Mouse (Mus musculus) lung, embryonic 16.5 days (tissue): Measurements from ENCODE around the gene Clk2. TPM values are rescaled to one million over a fixed set of nuclear protein-coding genes. Genes with fewer than 3 reads are reported as not detected.

Experiments
- ATAC-seq: fragments of 200-750 bp; cut with Nextera tagmentation; 2 replicates; pipeline ENCODE4 v1.8.0; 2017; ENCODE audit warnings: low read depth, mild to moderate bottlenecking, moderate library complexity
- H3K27ac ChIP-seq: fragments of 300-500 bp; sonication (generic); 2 replicates; pipeline ENCODE4 v1.5.1; 2014; ENCODE audit warnings: mild to moderate bottlenecking, control low read depth, low read length
- H3K27me3 ChIP-seq: fragments of 300-500 bp; sonication (generic); 2 replicates; pipeline ENCODE4 v1.6.1; 2014; ENCODE audit warnings: low read depth, low read length, mixed read lengths; ENCODE audit not compliant: control insufficient read depth, insufficient read depth
- H3K36me3 ChIP-seq: fragments of 300-500 bp; sonication (generic); 2 replicates; pipeline ENCODE4 v1.6.1; 2014; ENCODE audit warnings: low read length; ENCODE audit not compliant: control insufficient read depth, insufficient read depth
- H3K4me1 ChIP-seq: fragments of 300-500 bp; sonication (generic); replicated peaks from 2 replicates; pipeline ENCODE4 v1.6.1; 2014; ENCODE audit warnings: low read length, mixed read lengths; ENCODE audit not compliant: control insufficient read depth, insufficient read depth
- H3K4me2 ChIP-seq: fragments of 300-500 bp; sonication (generic); 2 replicates; pipeline ENCODE4 v1.6.1; 2014; ENCODE audit warnings: low read depth, low read length, control low read depth
- H3K4me3 ChIP-seq: fragments of 300-500 bp; sonication (generic); 2 replicates; pipeline ENCODE4 v1.5.1; 2014; ENCODE audit warnings: mild to moderate bottlenecking, low read length, control low read depth
- H3K9ac ChIP-seq: fragments of 300-500 bp; sonication (generic); 2 replicates; pipeline ENCODE4 v1.6.1; 2014; ENCODE audit warnings: low read length, control low read depth
- H3K9me3 ChIP-seq: fragments of 300-500 bp; sonication (generic); 2 replicates; pipeline ENCODE4 v1.6.1; 2016; ENCODE audit warnings: low read length; ENCODE audit not compliant: control insufficient read depth
- WGBS: fragments of 180-500 bp; shearing (Covaris S2); extraction: QIAGEN DNeasy Blood & Tissue Kit; methylation state at CpG from one replicate; pipeline ENCODE4 v1.1.7; 2014; 5-methylcytosine and 5-hydroxymethylcytosine counted together
- polyA plus RNA-seq: library from polyadenylated mRNA; unstranded; fragments of >200 nt; fragmentation: Nextera tagmentation; extraction: Ambion mirVana; gene quantifications from 2 replicates; pipeline ENCODE4 v1.2.1, GENCODE M21; 2015

Clk2 gene
- polyA plus RNA-seq, 1 experiment from 2014 or later: 22.7 TPM

DNA sequence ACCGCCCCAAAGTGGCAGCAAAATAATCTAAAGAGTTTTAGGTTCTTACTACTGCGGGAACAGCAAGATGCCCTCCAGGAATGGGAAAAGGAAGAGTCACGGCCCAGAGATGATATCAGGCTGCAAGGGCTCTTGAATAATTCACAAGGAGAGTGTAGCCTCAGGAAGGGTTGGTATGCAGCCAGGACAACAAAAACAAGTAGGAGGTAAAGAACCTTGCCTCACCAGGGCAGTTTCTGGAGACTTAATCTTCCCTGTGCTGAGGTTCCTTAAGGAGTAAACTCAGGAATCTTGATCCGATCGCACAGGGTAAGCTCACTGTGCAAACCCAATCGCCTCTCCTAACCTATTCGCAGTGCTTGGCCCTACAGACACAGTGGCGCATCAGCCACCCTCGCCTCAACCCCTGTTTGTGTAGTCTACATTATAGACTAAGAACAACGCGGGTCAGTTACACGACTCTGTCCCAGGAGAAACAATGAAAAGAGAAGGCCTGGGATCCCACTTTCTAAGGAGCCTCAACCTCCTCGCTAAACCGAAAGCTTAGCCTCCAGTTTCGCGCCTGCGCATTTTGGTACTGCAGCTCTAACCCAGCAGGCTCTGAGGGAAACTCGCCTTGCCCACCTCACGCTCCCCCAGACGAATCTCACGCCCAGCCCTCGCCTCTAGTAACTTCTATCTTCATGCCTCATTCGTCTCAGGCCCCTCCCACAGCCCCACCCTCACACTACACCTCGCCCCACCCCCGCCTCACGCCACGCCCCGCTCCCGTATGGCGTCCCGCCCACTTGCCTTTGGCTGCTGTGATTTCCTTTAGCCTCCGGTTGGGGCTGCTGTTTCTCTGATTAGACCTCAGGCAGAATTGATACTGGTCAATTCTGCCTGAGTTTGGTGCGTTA lies 31.6 kb downstream of the Clk2 start:
- Histone ChIP-seq H3K4me1 (peaks cover 7% of the 10 kb centered on the region), H3K9me3 (no peaks in the 10 kb centered on the region), H3K4me2 (peak overlapping the region; percentile 80), H3K27me3 (no peaks in the 10 kb centered on the region), H3K36me3 (no peaks in the 10 kb centered on the region), H3K9ac (peak overlapping the region; percentile 82), H3K27ac (peak overlapping the region; percentile 91), H3K4me3 (peak overlapping the region; percentile 61)
- 7% methylated on average over 33 of the region's 33 CpGs for WGBS
- ATAC-seq: peak; percentile 99

- no peaks in the 10 kb centered on the region for H3K36me3 ChIP-seq
- WGBS: 63% methylated on average over 3 of the region's 3 CpGs
- no peak overlapping the region for H3K4me3 ChIP-seq
- H3K9ac ChIP-seq: no peak overlapping the region
- H3K9me3 ChIP-seq: no peaks in the 10 kb centered on the region
- H3K4me2 ChIP-seq: no peak overlapping the region
- H3K27me3 ChIP-seq: no peaks in the 10 kb centered on the region
- H3K27ac ChIP-seq: no peak overlapping the region
- H3K4me1 ChIP-seq: peaks cover 12% of the 10 kb centered on the region
- no peak for ATAC-seq
Measured at GRCm38 (mm10) chr3:89199839-89200238, 35.2 kb downstream of the Clk2 start.

- no peaks in the 10 kb centered on the region; the same call in 1 of the 2 replicates for H3K36me3 ChIP-seq
- ATAC-seq: peak; percentile 91
- no peaks in the 10 kb centered on the region for H3K27me3 ChIP-seq
- 21% methylated on average over 13 of the region's 13 CpGs for WGBS
- H3K27ac ChIP-seq: 0 out of 2 replicates have a peak within 1 kb of the TSS, but pooled peaks have one; percentile 3
- no peaks in the 10 kb centered on the region for H3K9me3 ChIP-seq
- H3K4me3 ChIP-seq: peak within 1 kb of the TSS; percentile 60
- peak within 1 kb of the TSS; percentile 73 for H3K9ac ChIP-seq
- peak within 1 kb of the TSS; percentile 82 for H3K4me2 ChIP-seq
- H3K4me1 ChIP-seq: peaks cover 4% of the 10 kb centered on the region
Measured at GRCm38 (mm10) chr3:89202253-89203141, 37.9 kb downstream of the Clk2 start, which contains the start of gene Gba. Gene Gba, plus strand, starts transcription at chr3:89202928.

DNA sequence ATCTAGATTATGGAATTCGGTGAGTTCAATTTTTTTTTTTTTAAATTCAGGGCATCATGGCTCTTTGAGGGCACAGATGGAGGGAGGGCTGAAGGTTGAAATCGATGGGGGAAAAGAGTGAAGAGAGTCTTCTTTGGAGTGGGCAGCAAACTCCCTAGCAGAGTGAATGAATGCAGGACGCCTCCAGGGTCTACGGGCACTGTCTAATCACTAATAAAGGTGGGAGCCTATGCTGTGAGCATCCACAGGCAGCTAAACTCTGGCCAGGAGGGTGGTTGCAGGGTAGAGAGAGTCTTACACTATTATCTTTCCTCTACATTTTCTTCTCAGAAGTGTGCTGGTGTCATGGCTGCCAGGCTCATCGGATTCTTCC lies 38.5 kb downstream of the Clk2 start:
- Histone ChIP-seq H3K4me2 (peak overlapping the region; percentile 82), H3K9me3 (no peaks in the 10 kb centered on the region), H3K4me3 (peak overlapping the region; percentile 60), H3K27ac (no peak overlapping the region), H3K36me3 (peaks cover 5% of the 10 kb centered on the region), H3K4me1 (peaks cover 4% of the 10 kb centered on the region), H3K9ac (peak overlapping the region; percentile 73), H3K27me3 (no peaks in the 10 kb centered on the region)
- 0 out of 2 replicates have a peak, but pooled peaks have one; percentile 21 for ATAC-seq
- WGBS: 31% methylated on average over 5 of the region's 5 CpGs

- Histone ChIP-seq H3K4me2 (no peak overlapping the region), H3K27ac (no peak overlapping the region), H3K4me3 (no peak overlapping the region), H3K27me3 (no peaks in the 10 kb centered on the region), H3K9me3 (no peaks in the 10 kb centered on the region), H3K36me3 (peaks cover 19% of the 10 kb centered on the region), H3K9ac (no peak overlapping the region), H3K4me1 (peaks cover 4% of the 10 kb centered on the region)
- ATAC-seq: no peak
- WGBS: 88% methylated on average over 7 of the region's 7 CpGs
Measured at GRCm38 (mm10) chr3:89206079-89206478, 41.5 kb downstream of the Clk2 start.

DNA sequence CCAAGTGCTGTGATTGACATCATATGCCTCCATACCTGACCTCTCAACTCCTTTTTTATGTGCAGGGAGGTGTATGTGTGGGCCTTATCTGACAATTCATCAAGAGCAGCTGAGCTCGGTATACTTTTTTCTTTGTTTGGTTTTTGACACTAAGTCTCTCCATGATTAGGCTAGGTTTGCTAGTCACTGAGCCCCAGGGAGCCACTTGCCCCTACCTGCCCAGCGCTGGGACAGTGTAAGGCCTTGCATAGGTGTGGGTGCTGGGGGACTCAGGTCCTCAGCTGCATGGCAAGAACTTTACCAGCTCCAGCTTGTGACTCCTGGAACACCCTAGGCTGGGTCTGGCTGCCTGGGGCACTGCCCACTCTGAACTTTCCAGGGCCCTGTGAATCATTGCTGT lies 42.1 kb downstream of the Clk2 start:
- Histone ChIP-seq H3K9me3 (no peaks in the 10 kb centered on the region), H3K27ac (no peak overlapping the region), H3K4me3 (no peak overlapping the region), H3K9ac (no peak overlapping the region), H3K27me3 (no peaks in the 10 kb centered on the region), H3K36me3 (peaks cover 19% of the 10 kb centered on the region), H3K4me1 (peaks cover 4% of the 10 kb centered on the region), H3K4me2 (no peak overlapping the region)
- ATAC-seq: no peak
- WGBS: 70% methylated on average over 2 of the region's 2 CpGs

- no peak overlapping the region for H3K4me2 ChIP-seq
- no peak overlapping the region for H3K9ac ChIP-seq
- H3K36me3 ChIP-seq: peaks cover 19% of the 10 kb centered on the region
- no peak overlapping the region for H3K27ac ChIP-seq
- no peaks in the 10 kb centered on the region for H3K9me3 ChIP-seq
- no peaks in the 10 kb centered on the region for H3K27me3 ChIP-seq
- peaks cover 9% of the 10 kb centered on the region for H3K4me1 ChIP-seq
- ATAC-seq: no peak
- H3K4me3 ChIP-seq: no peak overlapping the region
- WGBS: 87% methylated on average over 13 of the region's 13 CpGs
Measured at GRCm38 (mm10) chr3:89208075-89208657, 43.6 kb downstream of the Clk2 start.

DNA sequence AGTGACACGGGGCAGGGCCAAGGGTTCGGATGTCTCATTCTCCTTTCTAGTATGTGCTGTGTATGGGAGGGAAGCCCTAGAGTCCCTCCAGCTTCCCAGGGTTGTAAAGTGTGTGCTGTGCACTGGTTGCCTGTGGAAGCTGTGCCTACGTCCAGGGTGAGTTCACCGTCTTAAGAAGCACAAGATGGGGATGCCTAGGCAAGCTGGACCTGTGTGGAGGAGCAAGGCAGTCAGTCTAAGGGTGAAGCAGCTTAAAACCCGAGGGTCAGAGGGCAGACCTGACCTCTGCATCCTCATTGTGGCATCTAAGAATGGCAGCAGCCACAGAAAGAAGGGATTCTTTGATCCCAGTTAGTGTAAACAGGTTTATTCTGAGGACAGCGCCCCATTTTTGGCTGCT lies 44.1 kb downstream of the Clk2 start:
- Histone ChIP-seq H3K36me3 (peaks cover 19% of the 10 kb centered on the region), H3K27me3 (no peaks in the 10 kb centered on the region), H3K4me1 (peaks cover 6% of the 10 kb centered on the region), H3K27ac (no peak overlapping the region), H3K9me3 (no peaks in the 10 kb centered on the region), H3K4me2 (no peak overlapping the region), H3K4me3 (no peak overlapping the region), H3K9ac (no peak overlapping the region)
- ATAC-seq: no peak
- WGBS: 82% methylated on average over 6 of the region's 6 CpGs

- no peaks in the 10 kb centered on the region for H3K27me3 ChIP-seq
- no peak overlapping the region for H3K4me2 ChIP-seq
- H3K27ac ChIP-seq: no peak overlapping the region
- peaks cover 9% of the 10 kb centered on the region for H3K4me1 ChIP-seq
- WGBS: 87% methylated on average over 7 of the region's 7 CpGs
- H3K9me3 ChIP-seq: no peaks in the 10 kb centered on the region
- H3K4me3 ChIP-seq: no peak overlapping the region
- no peak for ATAC-seq
- H3K36me3 ChIP-seq: peaks cover 19% of the 10 kb centered on the region
- no peak overlapping the region for H3K9ac ChIP-seq
Measured at GRCm38 (mm10) chr3:89209731-89210130, 45.1 kb downstream of the Clk2 start.
